Mouse (Mus musculus): ENCODE measurements around the gene Wwc1.

GRCm38 (mm10) chr11:35873624-35874244 is 106.6 kb downstream of the Wwc1 start:
- no peak for TF ChIP-seq POLR2A (IDR thresholded peaks at IDR 0.05; ENCODE audit: borderline replicate concordance, low read depth, low read length)
- TF ChIP-seq CTCF (IDR thresholded peaks at IDR 0.05; ENCODE audit: low read depth, low read length) = no peak

Data from bone marrow macrophage, adult 2 months (primary cell).